Mouse (Mus musculus) embryonic facial prominence, embryonic 11.5 days (tissue): ENCODE results near the gene Ddx41. TPM values are rescaled to one million over a fixed set of nuclear protein-coding genes. Genes with fewer than 3 reads are reported as not detected.

Experiments
- ATAC-seq: fragments of 200-750 bp; cut with Nextera tagmentation; replicated peaks from 2 replicates; pipeline ENCODE4 v1.8.0; 2017; ENCODE audit warnings: low read depth; ENCODE audit not compliant: insufficient number of reproducible peaks, low FRiP score, low TSS enrichment
- DNase-seq: peaks from one replicate; pipeline ENCODE4 v3.0.0-alpha.2; 2015; ENCODE audit warnings: low spot score
- H3K27ac ChIP-seq: fragments of 300-500 bp; sonication (generic); replicated peaks from 2 replicates; pipeline ENCODE4 v1.5.1; 2014; ENCODE audit warnings: mild to moderate bottlenecking, low read depth, low read length, control low read depth
- H3K27me3 ChIP-seq: fragments of 300-500 bp; sonication (generic); 2 replicates; pipeline ENCODE4 v1.6.1; 2014; ENCODE audit warnings: mild to moderate bottlenecking, low read length, moderate library complexity, mixed read lengths; ENCODE audit not compliant: control insufficient read depth, insufficient read depth
- H3K36me3 ChIP-seq: fragments of 300-500 bp; sonication (generic); replicated peaks from 2 replicates; pipeline ENCODE4 v1.6.1; 2014; ENCODE audit warnings: low read depth, mild to moderate bottlenecking, low read length, moderate library complexity, mixed read lengths; ENCODE audit not compliant: control insufficient read depth, insufficient read depth
- H3K4me1 ChIP-seq: fragments of 300-500 bp; sonication (generic); 2 replicates; pipeline ENCODE4 v1.6.1; 2014; ENCODE audit warnings: low read length, mixed read lengths; ENCODE audit not compliant: control insufficient read depth, insufficient read depth
- H3K4me2 ChIP-seq: fragments of 300-500 bp; sonication (generic); 2 replicates; pipeline ENCODE4 v1.6.1; 2014; ENCODE audit warnings: low read depth, mild to moderate bottlenecking, control low read depth, low read length, moderate library complexity
- H3K4me3 ChIP-seq: fragments of 300-500 bp; sonication (generic); 2 replicates; pipeline ENCODE4 v1.5.1; 2014; ENCODE audit warnings: low read depth, low read length, control low read depth
- H3K9ac ChIP-seq: fragments of 300-500 bp; sonication (generic); replicated peaks from 2 replicates; pipeline ENCODE4 v1.6.1; 2014; ENCODE audit warnings: mild to moderate bottlenecking, control low read depth, low read length
- H3K9me3 ChIP-seq: fragments of 300-500 bp; sonication (generic); replicated peaks from 2 replicates; pipeline ENCODE4 v1.6.1; 2016; ENCODE audit warnings: mild to moderate bottlenecking, low read length, inconsistent platforms, mixed read lengths; ENCODE audit not compliant: control insufficient read depth
- WGBS: fragments of 180-500 bp; shearing (Covaris S2); extraction: QIAGEN DNeasy Blood & Tissue Kit; methylation state at CpG from one replicate; pipeline ENCODE4 v1.1.7; 2014; 5-methylcytosine and 5-hydroxymethylcytosine counted together
- polyA plus RNA-seq: library from polyadenylated mRNA; unstranded; fragments of >200 nt; fragmentation: Nextera tagmentation; extraction: Ambion mirVana; gene quantifications from 2 replicates; pipeline ENCODE4 v1.2.1, GENCODE M21; 2014

The Ddx41 gene
- polyA plus RNA-seq, 1 experiment from 2014 or later: 77.7 TPM

GRCm38 (mm10) chr13:55540933-55541332, 4.5 kb upstream of the Ddx41 start:
- peaks cover 12% of the 10 kb centered on the region for H3K36me3 ChIP-seq
- ATAC-seq: no peak
- WGBS: 89% methylated on average over 2 of the region's 2 CpGs

GRCm38 (mm10) chr13:55535796-55536193, 663 bp downstream of the Ddx41 start:
- ATAC-seq (0 out of 2 replicates have a peak, but pooled peaks have one; percentile 2), DNase-seq (no peak)
- H3K4me3 ChIP-seq: peak overlapping the region; percentile 87
- WGBS: 17% methylated on average over 17 of the region's 17 CpGs
- peak overlapping the region; percentile 73 for H3K9ac ChIP-seq
- H3K27me3 ChIP-seq: no peaks in the 10 kb centered on the region
- peak overlapping the region; percentile 67 for H3K27ac ChIP-seq
- H3K9me3 ChIP-seq: no peaks in the 10 kb centered on the region
- peaks cover 16% of the 10 kb centered on the region for H3K36me3 ChIP-seq
- peak overlapping the region; percentile 90 for H3K4me2 ChIP-seq
- H3K4me1 ChIP-seq: no peaks in the 10 kb centered on the region

More at GRCm38 (mm10) chr13:55540933-55541332, 4.5 kb upstream of the Ddx41 start:
- no peak overlapping the region for H3K4me2 ChIP-seq
- no peak overlapping the region for H3K4me3 ChIP-seq
- no peak for DNase-seq
- no peaks in the 10 kb centered on the region for H3K27me3 ChIP-seq
- H3K4me1 ChIP-seq: no peaks in the 10 kb centered on the region
- no peak overlapping the region for H3K27ac ChIP-seq
- H3K9ac ChIP-seq: no peak overlapping the region
- H3K9me3 ChIP-seq: no peaks in the 10 kb centered on the region

- Histone ChIP-seq H3K9ac (no peak overlapping the region), H3K4me1 (no peaks in the 10 kb centered on the region), H3K36me3 (peaks cover 20% of the 10 kb centered on the region), H3K9me3 (no peaks in the 10 kb centered on the region), H3K27me3 (no peaks in the 10 kb centered on the region), H3K4me2 (no peak overlapping the region), H3K4me3 (peak overlapping the region; percentile 87), H3K27ac (no peak overlapping the region)
- ATAC-seq: no peak
- 92% methylated on average over 15 of the region's 15 CpGs for WGBS
- DNase-seq: no peak
Observed at GRCm38 (mm10) chr13:55535191-55535590, 1.3 kb downstream of the Ddx41 start.

- Histone ChIP-seq H3K9ac (no peak within 1 kb of the TSS), H3K4me2 (no peak within 1 kb of the TSS), H3K4me1 (no peaks in the 10 kb centered on the region), H3K27ac (no peak within 1 kb of the TSS), H3K36me3 (peaks cover 19% of the 10 kb centered on the region), H3K4me3 (no peak within 1 kb of the TSS), H3K27me3 (no peaks in the 10 kb centered on the region), H3K9me3 (no peaks in the 10 kb centered on the region)
- ATAC-seq (no peak), DNase-seq (no peak)
- 81% methylated on average over 8 of the region's 8 CpGs for WGBS
Observed at GRCm38 (mm10) chr13:55529198-55529915, 7.1 kb downstream of the Ddx41 start, which contains the start of gene Dok3. Gene Dok3, minus strand, starts transcription at chr13:55529296.

GRCm38 (mm10) chr13:55527834-55528772, 8.4 kb downstream of the Ddx41 start:
- Histone ChIP-seq H3K4me1 (peaks cover 4% of the 10 kb centered on the region; the same call in 1 of the 2 replicates), H3K4me3 (no peak overlapping the region), H3K9me3 (no peaks in the 10 kb centered on the region), H3K9ac (no peak overlapping the region), H3K27ac (no peak overlapping the region), H3K36me3 (peaks cover 19% of the 10 kb centered on the region), H3K27me3 (no peaks in the 10 kb centered on the region), H3K4me2 (no peak overlapping the region)
- ATAC-seq: no peak
- WGBS: 79% methylated on average over 18 of the region's 18 CpGs
- no peak for DNase-seq

- Histone ChIP-seq H3K36me3 (peaks cover 19% of the 10 kb centered on the region), H3K27ac (no peak overlapping the region), H3K9me3 (no peaks in the 10 kb centered on the region), H3K9ac (no peak overlapping the region), H3K27me3 (no peaks in the 10 kb centered on the region), H3K4me3 (no peak overlapping the region), H3K4me1 (peaks cover 4% of the 10 kb centered on the region; the same call in 1 of the 2 replicates), H3K4me2 (no peak overlapping the region)
- ATAC-seq (no peak), DNase-seq (no peak)
- 87% methylated on average over 16 of the region's 16 CpGs for WGBS
Observed at GRCm38 (mm10) chr13:55527212-55527611, 9.2 kb downstream of the Ddx41 start.

- H3K36me3 ChIP-seq: peaks cover 11% of the 10 kb centered on the region
- no peak overlapping the region for H3K9ac ChIP-seq
- H3K27ac ChIP-seq: no peak overlapping the region
- H3K4me3 ChIP-seq: no peak overlapping the region
- no peak for DNase-seq
- no peak for ATAC-seq
- no peaks in the 10 kb centered on the region for H3K27me3 ChIP-seq
- H3K4me1 ChIP-seq: peaks cover 4% of the 10 kb centered on the region; the same call in 1 of the 2 replicates
- WGBS: 77% methylated on average over 16 of the region's 16 CpGs
- H3K9me3 ChIP-seq: no peaks in the 10 kb centered on the region
- H3K4me2 ChIP-seq: no peak overlapping the region
Observed at GRCm38 (mm10) chr13:55525733-55526553, 10.5 kb downstream of the Ddx41 start.
